Mouse (Mus musculus): Measurements from ENCODE around the gene Dock1. TPM values are rescaled to one million over a fixed set of nuclear protein-coding genes. Genes with fewer than 3 reads are reported as not detected.

Dock1 gene
- total and polyA plus RNA-seq, 3 experiments = not detected

DNA sequence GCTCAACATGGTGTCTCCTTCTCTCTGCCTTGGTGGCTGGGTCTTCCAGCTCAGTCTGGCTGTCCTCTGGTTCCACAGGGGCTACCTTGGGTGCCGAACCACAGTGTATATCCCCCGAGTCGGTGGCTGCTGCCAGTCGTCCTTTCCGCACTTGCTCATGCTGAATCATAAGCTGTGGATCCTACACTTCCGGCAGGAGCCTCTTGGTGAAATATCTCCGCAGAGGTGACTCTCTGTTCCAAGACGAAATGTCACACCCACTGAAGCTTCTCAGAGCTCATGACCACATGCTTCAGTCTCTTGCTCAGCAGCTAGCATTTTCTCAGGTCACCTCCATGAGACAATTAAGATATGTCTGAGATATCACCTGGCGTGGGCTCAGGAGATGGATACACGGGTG lies 526.4 kb downstream of the Dock1 start:
- no peak for TF ChIP-seq GATA2 (IDR thresholded peaks at IDR 0.05; ENCODE audit: borderline replicate concordance, low read depth, low read length)
- no peak for TF ChIP-seq TAL1 (conservative IDR thresholded peaks at IDR 0.05; ENCODE audit: low read depth, low read length)
- no peak for TF ChIP-seq GATA1 (IDR thresholded peaks at IDR 0.05; ENCODE audit: borderline replicate concordance, low read length)
- no peak for TF ChIP-seq POLR2AphosphoS5 (IDR thresholded peaks at IDR 0.05; ENCODE audit: insufficient replicate concordance, low read depth, low read length)
- TF ChIP-seq CTCF (IDR thresholded peaks at IDR 0.05; ENCODE audit: low read depth, low read length) = no peak
- Histone ChIP-seq H3K4me1 (ENCODE audit: insufficient read depth, low read depth, low read length) (no peaks in the 10 kb centered on the region), H3K27me3 (ENCODE audit: insufficient read depth, low read length) (no peaks in the 10 kb centered on the region), H3K9me3 (replicated peaks) (peaks cover 58% of the 10 kb centered on the region), H3K36me3 (replicated peaks) (no peaks in the 10 kb centered on the region), H3K4me3 (ENCODE audit: low read depth, low read length) (no peak overlapping the region)
- ATAC-seq (ENCODE audit: extremely low read depth, insufficient number of reproducible peaks, low FRiP score, poor library complexity, severe bottlenecking) (no peak), DNase-seq (ENCODE audit: low spot score) (no peak)

DNA sequence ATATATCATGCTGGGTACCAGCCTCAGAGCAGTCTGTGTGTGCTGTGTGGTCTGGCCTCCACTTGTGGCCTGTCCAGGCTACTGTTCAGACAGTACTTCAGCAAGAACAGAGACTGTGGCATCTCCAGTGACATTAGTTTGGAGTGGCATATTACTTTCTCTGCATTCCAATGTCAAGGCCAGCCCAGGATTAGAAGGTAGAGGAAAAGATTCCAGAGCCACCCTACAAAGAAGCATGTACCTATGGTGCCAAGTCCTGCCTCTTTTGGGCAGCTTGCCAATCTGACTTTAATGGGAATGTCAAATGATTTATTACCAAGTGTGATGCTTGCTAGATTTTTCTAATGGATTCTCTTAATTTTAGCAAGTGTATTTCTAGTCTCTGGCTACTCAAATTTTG lies 533.5 kb downstream of the Dock1 start:
- Histone ChIP-seq H3K36me3 (replicated peaks) (no peaks in the 10 kb centered on the region), H3K4me3 (ENCODE audit: low read depth, low read length) (no peak overlapping the region), H3K9me3 (replicated peaks) (peaks cover 30% of the 10 kb centered on the region), H3K4me1 (ENCODE audit: insufficient read depth, low read depth, low read length) (no peaks in the 10 kb centered on the region), H3K27me3 (ENCODE audit: insufficient read depth, low read length) (no peaks in the 10 kb centered on the region)
- DNase-seq (ENCODE audit: low spot score) (no peak), ATAC-seq (ENCODE audit: extremely low read depth, insufficient number of reproducible peaks, low FRiP score, poor library complexity, severe bottlenecking) (no peak)
- TF ChIP-seq POLR2AphosphoS5 (IDR thresholded peaks at IDR 0.05; ENCODE audit: insufficient replicate concordance, low read depth, low read length) (no peak), TAL1 (conservative IDR thresholded peaks at IDR 0.05; ENCODE audit: low read depth, low read length) (no peak), GATA1 (IDR thresholded peaks at IDR 0.05; ENCODE audit: borderline replicate concordance, low read length) (no peak), GATA2 (IDR thresholded peaks at IDR 0.05; ENCODE audit: borderline replicate concordance, low read depth, low read length) (no peak), CTCF (IDR thresholded peaks at IDR 0.05; ENCODE audit: low read depth, low read length) (no peak)

DNA sequence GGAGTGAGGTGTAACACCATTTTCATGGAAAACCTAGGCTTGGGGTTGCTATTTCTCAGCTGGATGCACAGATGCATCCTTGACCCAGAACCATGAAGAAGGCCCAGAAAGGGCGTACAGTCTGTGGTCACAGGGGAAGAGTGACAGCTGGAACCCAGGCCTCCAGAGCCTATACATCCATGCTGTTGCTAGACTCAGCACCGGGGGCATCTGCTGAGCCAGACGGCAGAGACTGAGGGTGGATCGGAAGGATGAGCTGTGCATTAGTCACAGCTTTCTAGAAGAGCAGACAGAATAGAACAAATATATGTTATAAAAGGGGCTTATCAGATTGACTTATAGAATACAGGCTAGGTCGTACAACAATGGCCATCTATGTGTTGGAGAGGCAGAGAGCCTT lies 534.7 kb downstream of the Dock1 start:
- H3K9me3 ChIP-seq (replicated peaks) = peaks cover 28% of the 10 kb centered on the region
- H3K4me1 ChIP-seq (ENCODE audit: insufficient read depth, low read depth, low read length) = no peaks in the 10 kb centered on the region
- TF ChIP-seq GATA1 (IDR thresholded peaks at IDR 0.05; ENCODE audit: borderline replicate concordance, low read length) (no peak), TAL1 (conservative IDR thresholded peaks at IDR 0.05; ENCODE audit: low read depth, low read length) (no peak), CTCF (IDR thresholded peaks at IDR 0.05; ENCODE audit: low read depth, low read length) (no peak), POLR2AphosphoS5 (IDR thresholded peaks at IDR 0.05; ENCODE audit: insufficient replicate concordance, low read depth, low read length) (no peak), GATA2 (IDR thresholded peaks at IDR 0.05; ENCODE audit: borderline replicate concordance, low read depth, low read length) (no peak)
- no peak for ATAC-seq (ENCODE audit: extremely low read depth, insufficient number of reproducible peaks, low FRiP score, poor library complexity, severe bottlenecking)
- no peaks in the 10 kb centered on the region for H3K27me3 ChIP-seq (ENCODE audit: insufficient read depth, low read length)
- no peak for DNase-seq (ENCODE audit: low spot score)
- no peaks in the 10 kb centered on the region for H3K36me3 ChIP-seq (replicated peaks)
- no peak overlapping the region for H3K4me3 ChIP-seq (ENCODE audit: low read depth, low read length)

DNA sequence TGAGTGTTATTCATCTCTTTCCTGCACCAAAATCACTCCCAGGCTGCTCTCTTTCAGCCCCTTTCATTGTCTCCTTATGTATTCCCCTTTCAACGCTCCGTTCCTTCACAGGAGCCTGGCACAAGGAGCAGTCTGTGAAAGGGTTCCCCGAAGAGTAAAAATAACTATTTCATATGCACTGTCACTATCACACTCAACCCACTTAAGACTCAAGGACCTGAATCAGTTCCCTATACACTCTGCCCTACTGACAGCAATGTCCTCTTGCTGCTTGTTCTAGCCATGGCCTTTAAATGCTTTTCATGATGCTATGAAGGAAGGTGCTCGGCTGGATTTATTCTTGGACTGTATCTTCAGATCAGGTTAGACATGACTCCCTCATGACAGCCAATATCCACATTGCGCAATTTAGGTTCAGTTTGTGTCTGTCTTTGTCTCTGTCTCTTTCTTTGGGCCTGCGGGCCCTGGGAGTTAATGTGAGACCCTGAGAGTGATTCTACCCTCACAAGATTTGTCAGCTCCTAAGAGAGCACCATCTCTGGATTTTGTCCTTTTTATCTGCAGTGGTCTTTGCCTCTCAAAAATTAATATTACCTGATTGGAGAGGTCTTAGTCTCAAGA lies 538.6 kb downstream of the Dock1 start:
- H3K36me3 ChIP-seq (replicated peaks) = no peaks in the 10 kb centered on the region
- ATAC-seq (ENCODE audit: extremely low read depth, insufficient number of reproducible peaks, low FRiP score, poor library complexity, severe bottlenecking) (no peak), DNase-seq (ENCODE audit: low spot score) (no peak)
- H3K4me1 ChIP-seq (ENCODE audit: insufficient read depth, low read depth, low read length) = no peaks in the 10 kb centered on the region
- no peaks in the 10 kb centered on the region for H3K27me3 ChIP-seq (ENCODE audit: insufficient read depth, low read length)
- no peak overlapping the region for H3K4me3 ChIP-seq (ENCODE audit: low read depth, low read length)
- TF ChIP-seq POLR2AphosphoS5 (IDR thresholded peaks at IDR 0.05; ENCODE audit: insufficient replicate concordance, low read depth, low read length) (no peak), TAL1 (conservative IDR thresholded peaks at IDR 0.05; ENCODE audit: low read depth, low read length) (no peak), CTCF (IDR thresholded peaks at IDR 0.05; ENCODE audit: low read depth, low read length) (no peak), GATA1 (IDR thresholded peaks at IDR 0.05; ENCODE audit: borderline replicate concordance, low read length) (no peak), GATA2 (IDR thresholded peaks at IDR 0.05; ENCODE audit: borderline replicate concordance, low read depth, low read length) (no peak)
- H3K9me3 ChIP-seq (replicated peaks) = peaks cover 30% of the 10 kb centered on the region

DNA sequence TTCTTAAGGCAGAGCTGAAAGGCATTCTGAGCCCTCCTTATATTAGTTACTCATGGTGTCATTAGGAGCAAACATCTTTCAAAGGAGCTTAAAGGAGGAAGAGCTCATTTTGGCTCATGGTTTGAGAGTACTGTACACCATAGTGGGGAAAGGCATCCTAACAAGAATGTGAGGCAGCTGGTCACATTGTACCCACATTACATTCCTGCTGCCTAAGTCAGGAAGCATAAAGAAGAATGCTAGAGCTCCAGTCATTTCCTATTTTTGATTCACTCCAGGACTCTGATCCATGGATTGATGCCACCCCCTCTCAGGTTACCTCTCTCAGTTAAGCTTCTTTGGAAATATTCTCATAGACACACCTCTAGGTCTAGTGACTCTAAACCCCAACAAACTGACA lies 539.8 kb downstream of the Dock1 start:
- H3K4me1 ChIP-seq (ENCODE audit: insufficient read depth, low read depth, low read length) = no peaks in the 10 kb centered on the region
- H3K4me3 ChIP-seq (ENCODE audit: low read depth, low read length) = no peak overlapping the region
- no peak for TF ChIP-seq GATA2 (IDR thresholded peaks at IDR 0.05; ENCODE audit: borderline replicate concordance, low read depth, low read length)
- no peak for TF ChIP-seq CTCF (IDR thresholded peaks at IDR 0.05; ENCODE audit: low read depth, low read length)
- TF ChIP-seq GATA1 (IDR thresholded peaks at IDR 0.05; ENCODE audit: borderline replicate concordance, low read length) = no peak
- no peak for TF ChIP-seq TAL1 (conservative IDR thresholded peaks at IDR 0.05; ENCODE audit: low read depth, low read length)
- ATAC-seq (ENCODE audit: extremely low read depth, insufficient number of reproducible peaks, low FRiP score, poor library complexity, severe bottlenecking) = no peak
- H3K36me3 ChIP-seq (replicated peaks) = no peaks in the 10 kb centered on the region
- DNase-seq (ENCODE audit: low spot score) = no peak
- H3K27me3 ChIP-seq (ENCODE audit: insufficient read depth, low read length) = no peaks in the 10 kb centered on the region
- H3K9me3 ChIP-seq (replicated peaks) = peaks cover 36% of the 10 kb centered on the region

DNA sequence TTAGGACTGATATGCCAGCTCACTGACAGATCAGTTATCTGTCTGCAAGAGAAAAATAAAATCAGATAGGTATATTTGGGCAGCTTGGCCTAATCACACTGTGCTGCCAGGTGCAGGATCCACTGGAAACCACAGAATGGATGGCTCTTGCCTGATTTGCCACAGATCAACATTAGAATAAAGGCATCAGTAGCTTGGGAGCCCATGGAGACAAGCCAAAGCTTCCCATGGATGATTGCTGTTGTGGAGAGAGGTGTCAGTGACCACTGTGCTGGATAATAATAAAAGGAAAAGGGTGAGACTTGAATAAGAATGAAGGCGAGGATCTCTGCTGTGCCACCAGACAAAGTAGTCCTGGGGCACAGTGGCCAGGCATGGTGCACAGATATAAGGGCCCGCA lies 540.4 kb downstream of the Dock1 start:
- no peaks in the 10 kb centered on the region for H3K36me3 ChIP-seq (replicated peaks)
- peaks cover 34% of the 10 kb centered on the region for H3K9me3 ChIP-seq (replicated peaks)
- no peak for TF ChIP-seq GATA2 (IDR thresholded peaks at IDR 0.05; ENCODE audit: borderline replicate concordance, low read depth, low read length)
- no peak for TF ChIP-seq TAL1 (conservative IDR thresholded peaks at IDR 0.05; ENCODE audit: low read depth, low read length)
- TF ChIP-seq GATA1 (IDR thresholded peaks at IDR 0.05; ENCODE audit: borderline replicate concordance, low read length) = no peak
- TF ChIP-seq POLR2AphosphoS5 (IDR thresholded peaks at IDR 0.05; ENCODE audit: insufficient replicate concordance, low read depth, low read length) = no peak
- TF ChIP-seq CTCF (IDR thresholded peaks at IDR 0.05; ENCODE audit: low read depth, low read length) = no peak
- H3K4me1 ChIP-seq (ENCODE audit: insufficient read depth, low read depth, low read length) = no peaks in the 10 kb centered on the region
- no peak for ATAC-seq (ENCODE audit: extremely low read depth, insufficient number of reproducible peaks, low FRiP score, poor library complexity, severe bottlenecking)
- no peak overlapping the region for H3K4me3 ChIP-seq (ENCODE audit: low read depth, low read length)
- DNase-seq (ENCODE audit: low spot score) = no peak
- no peaks in the 10 kb centered on the region for H3K27me3 ChIP-seq (ENCODE audit: insufficient read depth, low read length)
